ENCODE assay signal across 9 mouse cellular contexts in the genomic region with DNA sequence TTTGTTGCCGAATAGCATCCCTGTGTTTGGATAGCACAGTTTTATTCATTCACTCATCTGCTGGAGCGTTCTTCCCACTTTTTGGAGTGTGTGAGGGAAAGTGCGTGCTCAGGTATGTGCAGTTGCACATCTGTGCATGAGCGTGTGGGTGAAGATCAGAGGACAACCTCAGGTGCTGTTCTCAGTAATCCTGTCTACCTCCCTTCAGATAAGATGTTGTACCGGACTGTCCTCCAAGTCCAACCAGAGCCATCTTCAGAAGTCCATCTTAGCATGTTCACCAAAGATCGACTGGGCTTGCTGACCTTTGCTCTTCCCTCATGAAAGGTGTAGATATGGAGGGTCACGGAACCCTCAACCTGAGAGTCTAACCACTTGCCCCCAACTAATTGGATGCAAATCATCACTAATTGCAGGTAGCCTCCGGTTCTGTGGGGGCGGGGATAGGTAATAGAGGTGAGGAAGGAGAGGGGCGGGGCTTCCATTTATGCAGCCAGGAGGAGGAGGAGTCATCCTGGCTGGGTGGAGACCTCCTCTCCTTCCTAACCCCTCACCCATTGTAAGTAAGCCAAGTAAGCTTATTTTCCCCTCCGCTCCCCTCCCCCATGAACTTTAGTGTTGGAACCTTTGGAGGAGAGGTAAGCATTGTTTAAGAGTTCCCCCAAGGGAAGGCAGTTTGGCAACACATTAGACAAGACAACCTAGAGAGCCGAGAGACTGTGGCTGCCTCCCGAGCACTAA. TPM values are rescaled to one million over a fixed set of nuclear protein-coding genes. Genes with fewer than 3 reads are reported as not detected.
DNase-seq lines count a peak whose midpoint lies in the region; ATAC-seq and TF ChIP-seq lines count a peak whose summit lies in the region.
"Had no signal": no experiment of that assay in that cellular context is flagged by ENCODE, and none has a peak within 500 bp of the region (broad histone marks: within the 10 kb centered on the region; RNA-seq: fewer than 3 reads in every experiment).

No protein-coding gene starts in this region.

- H3K9ac ChIP-seq in kidney, embryonic 16.5 days (replicated peaks; ENCODE audit: low read length): peak overlapping the region; percentile 13
- peak overlapping the region; percentile 9; the same call in 1 of the 2 replicates for H3K9ac ChIP-seq in embryonic facial prominence, embryonic 11.5 days (replicated peaks; ENCODE audit: low read length)
- H3K9ac ChIP-seq in intestine, embryonic 15.5 days: peak overlapping the region; percentile 34
- no peak overlapping the region for H3K9ac ChIP-seq in midbrain, postnatal 0 days (replicated peaks; ENCODE audit: low read length, poor library complexity, severe bottlenecking)

- H3K36me3 ChIP-seq in kidney, embryonic 16.5 days (ENCODE audit: insufficient read depth, low read length): no peaks in the 10 kb centered on the region
- no peaks in the 10 kb centered on the region for H3K36me3 ChIP-seq in embryonic facial prominence, embryonic 11.5 days (replicated peaks; ENCODE audit: control insufficient read depth, insufficient read depth, low read depth, low read length)
- H3K36me3 ChIP-seq in intestine, embryonic 15.5 days: no peaks in the 10 kb centered on the region
- H3K36me3 ChIP-seq in midbrain, postnatal 0 days (ENCODE audit: insufficient read depth, low read length): no peaks in the 10 kb centered on the region

- H3K4me2 ChIP-seq in kidney, embryonic 16.5 days (replicated peaks; ENCODE audit: low read depth, low read length): peak overlapping the region; percentile 60
- H3K4me2 ChIP-seq in embryonic facial prominence, embryonic 11.5 days (ENCODE audit: low read depth, low read length): peak overlapping the region; percentile 27; the same call in 1 of the 2 replicates
- peak overlapping the region; percentile 74 for H3K4me2 ChIP-seq in intestine, embryonic 15.5 days (replicated peaks)
- H3K4me2 ChIP-seq in midbrain, postnatal 0 days (ENCODE audit: low read depth, low read length, poor library complexity, severe bottlenecking): peak overlapping the region; percentile 48

- H3K27me3 ChIP-seq in kidney, embryonic 16.5 days (ENCODE audit: insufficient read depth, low read length): no peaks in the 10 kb centered on the region
- no peaks in the 10 kb centered on the region for H3K27me3 ChIP-seq in embryonic facial prominence, embryonic 11.5 days (ENCODE audit: control insufficient read depth, insufficient read depth, low read length)
- H3K27me3 ChIP-seq in intestine, embryonic 15.5 days (replicated peaks): no peaks in the 10 kb centered on the region
- no peaks in the 10 kb centered on the region for H3K27me3 ChIP-seq in midbrain, postnatal 0 days (ENCODE audit: insufficient read depth, low read length)

- DNase-seq in kidney, adult 11 months: no peak
- no peak for DNase-seq in embryonic facial prominence, embryonic 11.5 days (ENCODE audit: low spot score)
- no peak for DNase-seq in midbrain, postnatal 0 days (ENCODE audit: low spot score)
- DNase-seq in B cell, adult 2 months: no peak
- no peak for DNase-seq in left cerebral cortex, adult 8-10 months (ENCODE audit: low spot score in 2 of 2)
- DNase-seq in layer of hippocampus, adult 8-10 months (ENCODE audit: low spot score in 2 of 2): no peak

- ATAC-seq in kidney, embryonic 16.5 days (ENCODE audit: low FRiP score, low TSS enrichment): peak; percentile 61
- ATAC-seq in embryonic facial prominence, embryonic 11.5 days (replicated peaks; ENCODE audit: insufficient number of reproducible peaks, low FRiP score, low TSS enrichment, low read depth): no peak
- ATAC-seq in intestine, embryonic 15.5 days: peak; percentile 45
- ATAC-seq in midbrain, postnatal 0 days (ENCODE audit: low FRiP score): no peak

- TF ChIP-seq CTCF in midbrain, postnatal 0 days (IDR thresholded peaks at IDR 0.05): no peak

- H3K4me3 ChIP-seq in kidney, embryonic 16.5 days (ENCODE audit: low read length): peak overlapping the region; percentile 28
- no peak overlapping the region for H3K4me3 ChIP-seq in embryonic facial prominence, embryonic 11.5 days (ENCODE audit: low read depth, low read length)
- peak overlapping the region; percentile 34 for H3K4me3 ChIP-seq in intestine, embryonic 15.5 days (replicated peaks)
- peak overlapping the region; percentile 25; the same call in 1 of the 2 replicates for H3K4me3 ChIP-seq in midbrain, postnatal 0 days (ENCODE audit: low read depth, low read length)

- peaks cover 4% of the 10 kb centered on the region for H3K9me3 ChIP-seq in kidney, embryonic 16.5 days (ENCODE audit: low read length)
- H3K9me3 ChIP-seq in embryonic facial prominence, embryonic 11.5 days (replicated peaks; ENCODE audit: control insufficient read depth, low read length): no peaks in the 10 kb centered on the region
- H3K9me3 ChIP-seq in intestine, embryonic 15.5 days: no peaks in the 10 kb centered on the region
- no peaks in the 10 kb centered on the region for H3K9me3 ChIP-seq in midbrain, postnatal 0 days (ENCODE audit: low read length)

- H3K4me1 ChIP-seq in kidney, embryonic 16.5 days (ENCODE audit: insufficient read depth, low read length): peaks cover 9% of the 10 kb centered on the region; the same call in 1 of the 2 replicates
- no peaks in the 10 kb centered on the region for H3K4me1 ChIP-seq in embryonic facial prominence, embryonic 11.5 days (ENCODE audit: control insufficient read depth, insufficient read depth, low read length)
- H3K4me1 ChIP-seq in intestine, embryonic 15.5 days (replicated peaks): 0 out of 2 replicates have a peak, but pooled peaks cover 3% of the 10 kb centered on the region
- H3K4me1 ChIP-seq in midbrain, postnatal 0 days (ENCODE audit: insufficient read depth, low read length): no peaks in the 10 kb centered on the region; the same call in 1 of the 2 replicates

- WGBS in kidney, embryonic 16.5 days: 17% methylated on average over 13 of the region's 13 CpGs
- 25% methylated on average over 13 of the region's 13 CpGs for WGBS in embryonic facial prominence, embryonic 11.5 days
- WGBS in intestine, embryonic 15.5 days: 13% methylated on average over 13 of the region's 13 CpGs
- 27% methylated on average over 13 of the region's 13 CpGs for WGBS in midbrain, postnatal 0 days

- H3K27ac ChIP-seq in kidney, embryonic 16.5 days (ENCODE audit: low read length): no peak overlapping the region
- no peak overlapping the region for H3K27ac ChIP-seq in embryonic facial prominence, embryonic 11.5 days (replicated peaks; ENCODE audit: low read depth, low read length)
- no peak overlapping the region for H3K27ac ChIP-seq in intestine, embryonic 15.5 days
- H3K27ac ChIP-seq in midbrain, postnatal 0 days (ENCODE audit: low read depth, low read length): no peak overlapping the region

RNA-seq across cellular contexts. Expression of a gene that starts 21.9 kb away (rescaled TPM):
- polyA plus RNA-seq in kidney, embryonic 16.5 days (2015; fragmentation: Nextera tagmentation; extraction: Ambion mirVana): not detected in 2 replicates
- polyA plus RNA-seq in embryonic facial prominence, embryonic 11.5 days (2014; fragmentation: Nextera tagmentation; extraction: Ambion mirVana): not detected in 2 replicates
- polyA plus RNA-seq in intestine, embryonic 15.5 days (2015; fragmentation: Nextera tagmentation; extraction: Ambion mirVana): not detected in 2 replicates
- not detected in 2 replicates for total RNA-seq in midbrain, postnatal 0 days (2014; rRNA removed)
- polyA plus RNA-seq in midbrain, postnatal 0 days (2015; fragmentation: Nextera tagmentation; extraction: Ambion mirVana): not detected in 2 replicates
- not detected for total RNA-seq in left cerebral cortex, adult 8-10 months (2022)
- total RNA-seq in layer of hippocampus, adult 8-10 months (2022): not detected
- total RNA-seq: layer of hippocampus, postnatal 25 days had no signal

RNA-seq across cellular contexts. Expression of a gene that starts 27.8 kb away (rescaled TPM):
- 0.26 and 0.39 TPM in 2 replicates for polyA plus RNA-seq in kidney, embryonic 16.5 days (2015; fragmentation: Nextera tagmentation; extraction: Ambion mirVana)
- polyA plus RNA-seq in embryonic facial prominence, embryonic 11.5 days (2014; fragmentation: Nextera tagmentation; extraction: Ambion mirVana): 3.3 and 8.8 TPM in 2 replicates
- 0.13 and 0.20 TPM in 2 replicates for polyA plus RNA-seq in intestine, embryonic 15.5 days (2015; fragmentation: Nextera tagmentation; extraction: Ambion mirVana)
- 0.38 and 1.5 TPM in 2 replicates for total RNA-seq in midbrain, postnatal 0 days (2014; rRNA removed)
- polyA plus RNA-seq in midbrain, postnatal 0 days (2015; fragmentation: Nextera tagmentation; extraction: Ambion mirVana): 0.40 and 0.77 TPM in 2 replicates
- total RNA-seq in left cerebral cortex, adult 8-10 months (2022): 10 to 100 TPM in 1 of 4 experiments, 1 to 10 TPM in 3; 2.5 to 25.6 (median 6.0) TPM
- total RNA-seq in layer of hippocampus, adult 8-10 months (2022): 10 to 100 TPM in 2 of 4 experiments, 1 to 10 TPM in 2; 3.5 to 67.0 (median 21.0) TPM

RNA-seq across cellular contexts. Expression of a gene that starts 33.8 kb away (rescaled TPM):
- polyA plus RNA-seq in kidney, embryonic 16.5 days (2015; fragmentation: Nextera tagmentation; extraction: Ambion mirVana): not detected in 2 replicates
- polyA plus RNA-seq in embryonic facial prominence, embryonic 11.5 days (2014; fragmentation: Nextera tagmentation; extraction: Ambion mirVana): not detected in 2 replicates
- not detected in 2 replicates for polyA plus RNA-seq in intestine, embryonic 15.5 days (2015; fragmentation: Nextera tagmentation; extraction: Ambion mirVana)
- not detected in 2 replicates for total RNA-seq in midbrain, postnatal 0 days (2014; rRNA removed)
- not detected in 2 replicates for polyA plus RNA-seq in midbrain, postnatal 0 days (2015; fragmentation: Nextera tagmentation; extraction: Ambion mirVana)
- not detected for total RNA-seq in left cerebral cortex, adult 8-10 months (2022)
- total RNA-seq in layer of hippocampus, adult 8-10 months (2022): not detected
- total RNA-seq: layer of hippocampus, postnatal 25 days had no signal

Comparison
In these comparisons a context has a peak if more than half of its experiments do, and no peak if none do; other contexts are left out.
1. ATAC-seq: peak in kidney, embryonic 16.5 days (single experiment) and intestine, embryonic 15.5 days (single experiment); none in embryonic facial prominence, embryonic 11.5 days (single experiment) and midbrain, postnatal 0 days (single experiment).
2. Peak in every context shown above with its lines, with median percentiles within 50 percentile points of each other: H3K4me2 ChIP-seq.